Mouse (Mus musculus) small intestine, adult 2 months (tissue): ENCODE results near the gene Kcnn3. TPM values are rescaled to one million over a fixed set of nuclear protein-coding genes. Genes with fewer than 3 reads are reported as not detected.
A peak's percentile ranks its signal among the peaks of the same experiment; 100 is the strongest.

Experiments used
- H3K27ac ChIP-seq: fragments of 200-500 bp; 2 replicates; pipeline ENCODE4 v1.5.1; 2012; ENCODE audit warnings: low read depth, low read length, control low read depth, inconsistent platforms; ENCODE audit not compliant: insufficient read depth
- H3K27me3 ChIP-seq: fragments of 200-500 bp; 2 replicates; pipeline ENCODE4 v1.6.1; 2012; ENCODE audit warnings: mild to moderate bottlenecking, moderate library complexity, low read length, inconsistent platforms; ENCODE audit not compliant: control insufficient read depth, insufficient read depth
- H3K36me3 ChIP-seq: fragments of 200-500 bp; 2 replicates; pipeline ENCODE4 v1.6.1; 2012; ENCODE audit warnings: mild to moderate bottlenecking, low read length, control low read depth, inconsistent platforms; ENCODE audit not compliant: control insufficient read depth, insufficient read depth
- H3K4me1 ChIP-seq: fragments of 200-500 bp; 2 replicates; pipeline ENCODE4 v1.6.1; 2012; ENCODE audit warnings: low read length, inconsistent platforms, mixed read lengths; ENCODE audit not compliant: control insufficient read depth, insufficient read depth, insufficient read length
- H3K4me3 ChIP-seq: fragments of 200-500 bp; 2 replicates; pipeline ENCODE4 v1.5.1; 2012; ENCODE audit warnings: low read depth, mild to moderate bottlenecking, control low read depth, inconsistent platforms, low read length, moderate library complexity
- CTCF ChIP-seq: fragments of 200-500 bp; IDR thresholded peaks from 2 replicates; pipeline ENCODE4 v1.5.1; 2012; ENCODE audit warnings: low read depth, mild to moderate bottlenecking, control low read depth, inconsistent platforms, low read length, moderate library complexity, mixed read lengths; ENCODE audit not compliant: insufficient replicate concordance, insufficient read length; ENCODE audit errors: extremely low read depth
- POLR2A ChIP-seq: fragments of 200-500 bp; IDR thresholded peaks from 2 replicates; pipeline ENCODE4 v1.6.1; 2012; ENCODE audit warnings: low read depth, mild to moderate bottlenecking, control low read depth, inconsistent platforms, low read length, moderate library complexity
- WGBS: fragments of 180-500 bp; shearing (Covaris S2); methylation state at CpG from one replicate; pipeline ENCODE4 v1.1.7; 2018; 5-methylcytosine and 5-hydroxymethylcytosine counted together
- polyA plus RNA-seq: library from polyadenylated mRNA; depleted of rRNA; stranded (reverse); fragments of >200 nt; gene quantifications from 2 replicates; pipeline ENCODE4 v1.2.3, GENCODE M21; 2012

The Kcnn3 gene
- polyA plus RNA-seq, 1 experiment, result 4.6 TPM

- Histone ChIP-seq H3K27ac (no peak overlapping the region), H3K4me1 (no peaks in the 10 kb centered on the region), H3K36me3 (no peaks in the 10 kb centered on the region), H3K4me3 (no peak overlapping the region), H3K27me3 (0 out of 2 replicates have a peak, but pooled peaks cover under 1% of the 10 kb centered on the region)
- TF ChIP-seq POLR2A (no peak), CTCF (no peak)
Measured at GRCm38 (mm10) chr3:89501486-89501885, 18.5 kb upstream of the Kcnn3 start.

- H3K36me3 ChIP-seq, result no peaks in the 10 kb centered on the region
- H3K4me1 ChIP-seq, result no peaks in the 10 kb centered on the region
- peaks cover 3% of the 10 kb centered on the region; the same call in 1 of the 2 replicates for H3K27me3 ChIP-seq
- H3K27ac ChIP-seq, result no peak overlapping the region
- WGBS, result 70% methylated on average over 7 of the region's 7 CpGs
- no peak overlapping the region for H3K4me3 ChIP-seq
- TF ChIP-seq CTCF (no peak), POLR2A (no peak)
Measured at GRCm38 (mm10) chr3:89502551-89502950, 17.4 kb upstream of the Kcnn3 start.

- 34% methylated on average over 9 of the region's 9 CpGs for WGBS
- H3K27me3 ChIP-seq, result peaks cover 9% of the 10 kb centered on the region
- no peak overlapping the region for H3K4me3 ChIP-seq
- H3K36me3 ChIP-seq, result no peaks in the 10 kb centered on the region
- no peak for TF ChIP-seq CTCF
- TF ChIP-seq POLR2A, result no peak
- H3K27ac ChIP-seq, result no peak overlapping the region
- H3K4me1 ChIP-seq, result no peaks in the 10 kb centered on the region
Measured at GRCm38 (mm10) chr3:89508041-89508440, 11.9 kb upstream of the Kcnn3 start.

- Histone ChIP-seq H3K4me3 (no peak overlapping the region), H3K27me3 (peaks cover 9% of the 10 kb centered on the region), H3K27ac (no peak overlapping the region), H3K36me3 (no peaks in the 10 kb centered on the region), H3K4me1 (no peaks in the 10 kb centered on the region)
- TF ChIP-seq POLR2A, result no peak
- TF ChIP-seq CTCF, result peak; percentile 39; the same call in 1 of the 2 replicates
- 12% methylated on average over 4 of the region's 4 CpGs for WGBS
Measured at GRCm38 (mm10) chr3:89510979-89511378, 9.0 kb upstream of the Kcnn3 start.

GRCm38 (mm10) chr3:89511400-89511799 lies 8.6 kb upstream of the Kcnn3 start:
- H3K36me3 ChIP-seq, result no peaks in the 10 kb centered on the region
- TF ChIP-seq POLR2A, result no peak
- no peak for TF ChIP-seq CTCF
- H3K27me3 ChIP-seq, result peaks cover 9% of the 10 kb centered on the region
- H3K4me1 ChIP-seq, result no peaks in the 10 kb centered on the region
- WGBS, result 31% methylated on average over 15 of the region's 15 CpGs
- no peak overlapping the region for H3K27ac ChIP-seq
- H3K4me3 ChIP-seq, result no peak overlapping the region

- Histone ChIP-seq H3K36me3 (no peaks in the 10 kb centered on the region), H3K27me3 (peaks cover 6% of the 10 kb centered on the region; the same call in 1 of the 2 replicates), H3K27ac (no peak overlapping the region), H3K4me3 (no peak overlapping the region), H3K4me1 (no peaks in the 10 kb centered on the region)
- no peak for TF ChIP-seq POLR2A
- TF ChIP-seq CTCF, result peak; percentile 65; the same call in 1 of the 2 replicates
- WGBS, result 96% methylated on average over 2 of the region's 2 CpGs
Measured at GRCm38 (mm10) chr3:89512225-89512624, 7.7 kb upstream of the Kcnn3 start.

GRCm38 (mm10) chr3:89515444-89515843 lies 4.5 kb upstream of the Kcnn3 start:
- peaks cover 4% of the 10 kb centered on the region for H3K27me3 ChIP-seq
- H3K4me1 ChIP-seq, result peaks cover 7% of the 10 kb centered on the region
- no peak overlapping the region for H3K27ac ChIP-seq
- no peaks in the 10 kb centered on the region for H3K36me3 ChIP-seq
- no peak overlapping the region for H3K4me3 ChIP-seq
- TF ChIP-seq CTCF, result no peak
- no peak for TF ChIP-seq POLR2A
- 43% methylated on average over 11 of the region's 11 CpGs for WGBS
